27 mouse cellular contexts compared by ENCODE assay signal in genomic region chr7:118769655-118770054, GRCm38 (mm10). TPM values are rescaled to one million over a fixed set of nuclear protein-coding genes. Genes with fewer than 3 reads are reported as not detected.
DNase-seq lines count a peak whose midpoint lies in the region; ATAC-seq and TF ChIP-seq lines count a peak whose summit lies in the region.
"Had no signal": no experiment of that assay in that cellular context is flagged by ENCODE, and none has a peak within 500 bp of the region (broad histone marks: within the 10 kb centered on the region; RNA-seq: fewer than 3 reads in every experiment).

No protein-coding gene starts in this region.

- peak; percentile 37; the same call in 1 of the 2 replicates for ATAC-seq in lung, embryonic 14.5 days (ENCODE audit: insufficient read depth)
- peak; percentile 53; the same call in 1 of the 2 replicates for ATAC-seq in megakaryocyte-erythroid progenitor cell, adult 5-6 weeks (replicated peaks; ENCODE audit: low FRiP score, low TSS enrichment, poor library complexity, severe bottlenecking)
- no peak for ATAC-seq in midbrain, embryonic 14.5 days (ENCODE audit: low FRiP score, low TSS enrichment)
- ATAC-seq in forebrain, embryonic 15.5 days (replicated peaks) = no peak
- ATAC-seq: forebrain, embryonic 16.5 days had no signal

- no peak overlapping the region for H3K4me3 ChIP-seq in layer of hippocampus, adult 2 months
- no peak overlapping the region for H3K4me3 ChIP-seq in lung, embryonic 14.5 days (ENCODE audit: low read depth, low read length)
- H3K4me3 ChIP-seq in embryonic fibroblast, embryonic 13.5 days (ENCODE audit: insufficient read depth, low read length) = no peak overlapping the region
- H3K4me3 ChIP-seq in midbrain, embryonic 14.5 days (replicated peaks; ENCODE audit: low read depth, low read length) = no peak overlapping the region
- no peak overlapping the region for H3K4me3 ChIP-seq in forebrain, embryonic 15.5 days
- H3K4me3 ChIP-seq: embryonic facial prominence, embryonic 12.5 days; embryonic facial prominence, embryonic 15.5 days; erythroblast, embryonic 14.5 days; forebrain, embryonic 12.5 days; heart, adult 2 months; heart, embryonic 10.5 days; heart, embryonic 13.5 days; hindbrain, embryonic 15.5 days had no signal

- no peak overlapping the region for H3K9ac ChIP-seq in lung, embryonic 14.5 days
- H3K9ac ChIP-seq in midbrain, embryonic 14.5 days (replicated peaks; ENCODE audit: low read length) = no peak overlapping the region
- H3K9ac ChIP-seq in forebrain, embryonic 15.5 days (replicated peaks) = no peak overlapping the region
- H3K9ac ChIP-seq: embryonic facial prominence, embryonic 12.5 days; embryonic facial prominence, embryonic 15.5 days; forebrain, embryonic 12.5 days; heart, embryonic 13.5 days; hindbrain, embryonic 15.5 days had no signal

- no peak for DNase-seq in layer of hippocampus, adult 2 months (ENCODE audit: low spot score in 2 of 2)
- DNase-seq in layer of hippocampus, postnatal 10 days (ENCODE audit: low spot score in 2 of 2) = no peak
- DNase-seq in lung, embryonic 14.5 days = peak; percentile 52
- DNase-seq in lung, postnatal 10 days = no peak
- DNase-seq in midbrain, embryonic 14.5 days = no peak
- DNase-seq: adrenal gland, postnatal 14 days; B cell, adult 2 months; cerebellum, adult 2 months; cerebellum, postnatal 14 days; gastrocnemius, postnatal 10 days; gastrocnemius, postnatal 36 days; heart, adult 2 months; heart, postnatal 14 days; heart, postnatal 4 days had no signal

- H3K4me1 ChIP-seq in lung, embryonic 14.5 days (ENCODE audit: insufficient read depth) = no peaks in the 10 kb centered on the region
- H3K4me1 ChIP-seq in embryonic fibroblast, embryonic 13.5 days (ENCODE audit: control insufficient read depth, insufficient read depth, low read length) = peaks cover 5% of the 10 kb centered on the region; the same call in 1 of the 2 replicates
- no peaks in the 10 kb centered on the region for H3K4me1 ChIP-seq in midbrain, embryonic 14.5 days (ENCODE audit: control insufficient read depth, insufficient read depth, low read length)
- H3K4me1 ChIP-seq in forebrain, embryonic 15.5 days = peaks cover 5% of the 10 kb centered on the region
- H3K4me1 ChIP-seq: embryonic facial prominence, embryonic 12.5 days; heart, embryonic 10.5 days had no signal

- peaks cover 12% of the 10 kb centered on the region; the same call in 1 of the 2 replicates for H3K36me3 ChIP-seq in lung, embryonic 14.5 days (ENCODE audit: insufficient read depth)
- H3K36me3 ChIP-seq in midbrain, embryonic 14.5 days (ENCODE audit: control insufficient read depth, insufficient read depth, low read length) = peaks cover 52% of the 10 kb centered on the region
- H3K36me3 ChIP-seq in forebrain, embryonic 15.5 days = peaks cover 6% of the 10 kb centered on the region; the same call in 1 of the 2 replicates

- no peaks in the 10 kb centered on the region for H3K27me3 ChIP-seq in lung, embryonic 14.5 days (ENCODE audit: insufficient read depth, low read length)
- no peaks in the 10 kb centered on the region for H3K27me3 ChIP-seq in midbrain, embryonic 14.5 days (ENCODE audit: control insufficient read depth, insufficient read depth, low read length)
- no peaks in the 10 kb centered on the region for H3K27me3 ChIP-seq in forebrain, embryonic 15.5 days
- H3K27me3 ChIP-seq: CH12.LX; embryonic facial prominence, embryonic 12.5 days; embryonic facial prominence, embryonic 15.5 days; forebrain, embryonic 12.5 days; heart, embryonic 13.5 days; hindbrain, embryonic 15.5 days had no signal

- TF ChIP-seq CTCF in layer of hippocampus, adult 2 months (conservative IDR thresholded peaks at IDR 0.05) = 0 out of 2 replicates have a peak, but pooled peaks have one; percentile 6
- no peak for TF ChIP-seq CTCF in lung, embryonic 14.5 days (IDR thresholded peaks at IDR 0.05; ENCODE audit: low read depth)
- TF ChIP-seq CTCF in embryonic fibroblast, embryonic 13.5 days (IDR thresholded peaks at IDR 0.05; ENCODE audit: borderline replicate concordance, insufficient read depth, low read length) = no peak

- no peaks in the 10 kb centered on the region for H3K9me3 ChIP-seq in lung, embryonic 14.5 days (ENCODE audit: low read depth, low read length)
- H3K9me3 ChIP-seq in midbrain, embryonic 14.5 days (ENCODE audit: control insufficient read depth, low read length) = no peaks in the 10 kb centered on the region
- no peaks in the 10 kb centered on the region for H3K9me3 ChIP-seq in forebrain, embryonic 15.5 days
- H3K9me3 ChIP-seq: embryonic facial prominence, embryonic 12.5 days; embryonic facial prominence, embryonic 15.5 days; forebrain, embryonic 12.5 days; G1E; heart, embryonic 10.5 days; heart, embryonic 13.5 days; hindbrain, embryonic 15.5 days had no signal

- TF ChIP-seq POLR2A in embryonic fibroblast, embryonic 13.5 days (IDR thresholded peaks at IDR 0.05; ENCODE audit: low read depth, low read length) = no peak

- no peak overlapping the region for H3K27ac ChIP-seq in layer of hippocampus, adult 2 months
- no peak overlapping the region for H3K27ac ChIP-seq in lung, embryonic 14.5 days (ENCODE audit: low read depth)
- peak overlapping the region; percentile 77 for H3K27ac ChIP-seq in embryonic fibroblast, embryonic 13.5 days (ENCODE audit: insufficient read depth, low read length)
- no peak overlapping the region for H3K27ac ChIP-seq in midbrain, embryonic 14.5 days (replicated peaks; ENCODE audit: low read depth, low read length)
- H3K27ac ChIP-seq in forebrain, embryonic 15.5 days (replicated peaks) = no peak overlapping the region
- H3K27ac ChIP-seq: embryonic facial prominence, embryonic 12.5 days; embryonic facial prominence, embryonic 15.5 days; forebrain, embryonic 12.5 days; heart, adult 2 months; heart, embryonic 10.5 days; heart, embryonic 13.5 days; hindbrain, embryonic 15.5 days had no signal

- no peak overlapping the region for H3K4me2 ChIP-seq in lung, embryonic 14.5 days
- H3K4me2 ChIP-seq in midbrain, embryonic 14.5 days (ENCODE audit: low read length) = no peak overlapping the region
- no peak overlapping the region for H3K4me2 ChIP-seq in forebrain, embryonic 15.5 days (replicated peaks)
- H3K4me2 ChIP-seq: embryonic facial prominence, embryonic 12.5 days; embryonic facial prominence, embryonic 15.5 days; forebrain, embryonic 12.5 days; heart, embryonic 13.5 days; hindbrain, embryonic 15.5 days had no signal

- WGBS in lung, embryonic 14.5 days = 9% methylated on average over 1 of the region's 1 CpGs
- 67% methylated on average over 1 of the region's 1 CpGs for WGBS in midbrain, embryonic 14.5 days
- 52% methylated on average over 1 of the region's 1 CpGs for WGBS in forebrain, embryonic 15.5 days

RNA-seq across cellular contexts. Expression of gene Vps35l, which starts 29.6 kb away (rescaled TPM):
- 10 to 100 TPM; 58.5 to 65.1 TPM for total RNA-seq in layer of hippocampus, adult 2 months (2021)
- total RNA-seq in layer of hippocampus, postnatal 10 days (2021) = 10 to 100 TPM; 71.1 to 77.8 TPM
- 63.4 and 66.3 TPM in 2 replicates for polyA plus RNA-seq in lung, embryonic 14.5 days (2014; fragmentation: Nextera tagmentation; extraction: Ambion mirVana)
- polyA plus RNA-seq in embryonic fibroblast, embryonic 13.5 days (2011; ENCODE audit: insufficient read length, low read depth, missing spikeins) = 95.4 and 106 TPM in 2 replicates
- total RNA-seq in megakaryocyte-erythroid progenitor cell, adult 5-6 weeks (2014; fragmentation: Nextera tagmentation) = 43.7 and 46.6 TPM in 2 replicates
- 38.9 and 52.9 TPM in 2 replicates for total RNA-seq in megakaryocyte-erythroid progenitor cell, adult 5-6 weeks (2017)
- 83.6 and 101 TPM in 2 replicates for polyA plus RNA-seq in midbrain, embryonic 14.5 days (2014; fragmentation: Nextera tagmentation; extraction: Ambion mirVana)
- 90.7 and 105 TPM in 2 replicates for polyA plus RNA-seq in forebrain, embryonic 15.5 days (2015; fragmentation: Nextera tagmentation; extraction: Ambion mirVana)

RNA-seq across cellular contexts. Expression of gene Ccp110, which starts 57.3 kb away (rescaled TPM):
- total RNA-seq in layer of hippocampus, adult 2 months (2021) = 10 to 100 TPM; 41.5 to 50.3 TPM
- total RNA-seq in layer of hippocampus, postnatal 10 days (2021) = 10 to 100 TPM; 31.5 to 34.1 TPM
- polyA plus RNA-seq in lung, embryonic 14.5 days (2014; fragmentation: Nextera tagmentation; extraction: Ambion mirVana) = 12.0 and 13.5 TPM in 2 replicates
- 11.3 and 14.6 TPM in 2 replicates for polyA plus RNA-seq in embryonic fibroblast, embryonic 13.5 days (2011; ENCODE audit: insufficient read length, low read depth, missing spikeins)
- 21.4 and 49.6 TPM in 2 replicates for total RNA-seq in megakaryocyte-erythroid progenitor cell, adult 5-6 weeks (2014; fragmentation: Nextera tagmentation)
- 27.0 and 37.0 TPM in 2 replicates for total RNA-seq in megakaryocyte-erythroid progenitor cell, adult 5-6 weeks (2017)
- 17.4 and 20.1 TPM in 2 replicates for polyA plus RNA-seq in midbrain, embryonic 14.5 days (2014; fragmentation: Nextera tagmentation; extraction: Ambion mirVana)
- polyA plus RNA-seq in forebrain, embryonic 15.5 days (2015; fragmentation: Nextera tagmentation; extraction: Ambion mirVana) = 31.7 and 33.2 TPM in 2 replicates

Comparison
In these comparisons a context has a peak if more than half of its experiments do, and no peak if none do; other contexts are left out.
1. ATAC-seq: peak in lung, embryonic 14.5 days (single experiment) and megakaryocyte-erythroid progenitor cell, adult 5-6 weeks (single experiment); none in midbrain, embryonic 14.5 days (single experiment) and forebrain, embryonic 15.5 days (single experiment).